Mouse (Mus musculus) megakaryocyte, adult 5-6 weeks (primary cell): ENCODE measurements around the gene Gm6217. TPM values are rescaled to one million over a fixed set of nuclear protein-coding genes. Genes with fewer than 3 reads are reported as not detected.

Source experiments
- total RNA-seq, 2 experiments: library from RNA; stranded (forward) in 1 of 2; stranded (reverse) in 1 of 2; fragments of 153-499, 151-499 nt in 1 of 2; fragments of 221-1000, 200-1000 nt in 1 of 2; gene quantifications; 2 replicates each; pipeline versions ENCODE4 v1.2.3 to v1.2.4; 2015 to 2017

Gene Gm6217
- total RNA-seq, 2 experiments from 2014 or later = not detected

Other genes with a start within 250 kb of the Gm6217 start
- 131 and 148 TPM in 2 replicates for gene Mff, start 206.5 kb downstream of the Gm6217 start, total RNA-seq (2015)
- gene Mff, start 206.5 kb downstream of the Gm6217 start, total RNA-seq (2017) = 83.4 and 116 TPM in 2 replicates
- gene Tm4sf20, start 162.9 kb downstream of the Gm6217 start, total RNA-seq (2015) = not detected in 2 replicates
- gene Tm4sf20, start 162.9 kb downstream of the Gm6217 start, total RNA-seq (2017) = not detected in 2 replicates
- not detected in 2 replicates for gene Gm47791, start 160.2 kb downstream of the Gm6217 start, total RNA-seq (2015)
- not detected in 2 replicates for gene Gm47791, start 160.2 kb downstream of the Gm6217 start, total RNA-seq (2017)
- 57.0 and 61.1 TPM in 2 replicates for gene Agfg1, start 91.9 kb downstream of the Gm6217 start, total RNA-seq (2015)
- 48.0 and 48.3 TPM in 2 replicates for gene Agfg1, start 91.9 kb downstream of the Gm6217 start, total RNA-seq (2017)
- 0.31 and 0.34 TPM in 2 replicates for gene A030005L19Rik, start 18.1 kb downstream of the Gm6217 start, total RNA-seq (2015)
- not detected in 2 replicates for gene A030005L19Rik, start 18.1 kb downstream of the Gm6217 start, total RNA-seq (2017)
- gene A030014E15Rik, start 6.5 kb downstream of the Gm6217 start, total RNA-seq (2015) = not detected in 2 replicates
- gene A030014E15Rik, start 6.5 kb downstream of the Gm6217 start, total RNA-seq (2017) = not detected in 2 replicates
- gene A030003K21Rik, start 12.0 kb upstream of the Gm6217 start, total RNA-seq (2015) = not detected in 2 replicates
- not detected in 2 replicates for gene A030003K21Rik, start 12.0 kb upstream of the Gm6217 start, total RNA-seq (2017)
- not detected in 2 replicates for gene Gm7544, start 24.6 kb upstream of the Gm6217 start, total RNA-seq (2015)
- not detected in 2 replicates for gene Gm7544, start 24.6 kb upstream of the Gm6217 start, total RNA-seq (2017)
- gene Gm47955, start 28.9 kb upstream of the Gm6217 start, total RNA-seq (2015) = not detected in 2 replicates
- not detected in 2 replicates for gene Gm47955, start 28.9 kb upstream of the Gm6217 start, total RNA-seq (2017)
- gene Gm47959, start 69.1 kb upstream of the Gm6217 start, total RNA-seq (2015) = not detected in 2 replicates
- not detected in 2 replicates for gene Gm47959, start 69.1 kb upstream of the Gm6217 start, total RNA-seq (2017)
- gene Slc19a3, start 107.0 kb upstream of the Gm6217 start, total RNA-seq (2015) = not detected in 2 replicates
- gene Slc19a3, start 107.0 kb upstream of the Gm6217 start, total RNA-seq (2017) = not detected in 2 replicates
- gene Krtap28-10, start 111.1 kb upstream of the Gm6217 start, total RNA-seq (2015) = not detected in 2 replicates
- gene Krtap28-10, start 111.1 kb upstream of the Gm6217 start, total RNA-seq (2017) = not detected in 2 replicates
- not detected in 2 replicates for gene Gm47969, start 113.5 kb upstream of the Gm6217 start, total RNA-seq (2015)
- not detected in 2 replicates for gene Gm47969, start 113.5 kb upstream of the Gm6217 start, total RNA-seq (2017)
- gene A030005K14Rik, start 128.0 kb upstream of the Gm6217 start, total RNA-seq (2015) = not detected in 2 replicates
- not detected in 2 replicates for gene A030005K14Rik, start 128.0 kb upstream of the Gm6217 start, total RNA-seq (2017)
- not detected in 2 replicates for gene Krtap28-13, start 129.5 kb upstream of the Gm6217 start, total RNA-seq (2015)
- not detected in 2 replicates for gene Krtap28-13, start 129.5 kb upstream of the Gm6217 start, total RNA-seq (2017)
- gene Ccl20, start 185.4 kb upstream of the Gm6217 start, total RNA-seq (2015) = not detected in 2 replicates
- gene Ccl20, start 185.4 kb upstream of the Gm6217 start, total RNA-seq (2017) = not detected in 2 replicates
- gene Daw1, start 228.4 kb upstream of the Gm6217 start, total RNA-seq (2015) = not detected in 2 replicates
- not detected in 2 replicates for gene Daw1, start 228.4 kb upstream of the Gm6217 start, total RNA-seq (2017)